Comparison of ENCODE assay signal across 20 mouse cellular contexts in the genomic region with DNA sequence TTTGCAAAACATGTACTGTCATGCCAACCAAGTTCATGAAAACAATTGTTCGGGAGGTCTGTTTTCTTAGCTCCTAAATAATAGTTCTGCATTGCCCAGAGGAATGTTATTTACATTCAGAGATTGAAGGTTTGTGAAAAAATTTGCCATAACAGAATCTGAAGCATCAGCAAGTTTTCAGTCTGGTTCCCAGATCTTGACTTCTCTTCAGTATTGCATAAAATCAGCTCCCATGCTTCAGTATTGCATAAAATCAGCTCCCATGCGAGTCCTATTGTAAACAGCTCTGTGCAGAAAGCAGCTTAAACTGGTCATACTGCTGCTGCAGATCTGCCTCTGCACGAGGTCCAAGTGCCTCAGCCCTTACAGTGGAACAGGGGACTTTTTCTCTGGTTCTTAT.
"Had no signal": no experiment of that assay in that cellular context is flagged by ENCODE, and none has a peak within 500 bp of the region (broad histone marks: within the 10 kb centered on the region; RNA-seq: fewer than 3 reads in every experiment).

No protein-coding gene starts in this region.

- H3K9ac ChIP-seq: limb, embryonic 13.5 days; liver, embryonic 14.5 days; liver, postnatal 0 days; midbrain, embryonic 13.5 days had no signal

- H3K27me3 ChIP-seq: midbrain, embryonic 13.5 days had no signal

- H3K27ac ChIP-seq: layer of hippocampus, adult 2 months; limb, embryonic 10.5 days; limb, embryonic 13.5 days; liver, embryonic 14.5 days; macrophage; midbrain, embryonic 13.5 days; stomach, postnatal 0 days had no signal

- H3K9me3 ChIP-seq: limb, embryonic 10.5 days; limb, embryonic 13.5 days; midbrain, embryonic 13.5 days had no signal

- H3K4me3 ChIP-seq: layer of hippocampus, adult 2 months; limb, embryonic 10.5 days; limb, embryonic 13.5 days; midbrain, embryonic 13.5 days had no signal

- DNase-seq: kidney, adult 18-20 months; kidney, adult 9 months; kidney, postnatal 14 days; layer of hippocampus, adult 9-11 months; liver; liver, postnatal 0 days; lung, postnatal 14 days; right cerebral cortex, postnatal 14 days; right cerebral cortex, postnatal 4 days; thymus, adult 2 months; thymus, postnatal 14 days; thymus, postnatal 4 days had no signal

- ATAC-seq: intestine, embryonic 16.5 days; liver, postnatal 0 days; midbrain, embryonic 13.5 days had no signal

- H3K36me3 ChIP-seq: limb, embryonic 10.5 days; limb, embryonic 13.5 days; midbrain, embryonic 13.5 days had no signal

- H3K4me2 ChIP-seq: limb, embryonic 13.5 days; midbrain, embryonic 13.5 days had no signal
